Mouse (Mus musculus) liver, embryonic 12.5 days (tissue): ENCODE measurements around the gene Spg7. TPM values are rescaled to one million over a fixed set of nuclear protein-coding genes. Genes with fewer than 3 reads are reported as not detected.
A peak's percentile ranks its signal among the peaks of the same experiment; 100 is the strongest.
"Not testable (repeated sequence)": the region's sequence is repeated elsewhere in the genome, so short reads cannot be mapped to it uniquely, and the experiment has no call there.

Experiments
- ATAC-seq: fragments of 200-750 bp; cut with Nextera tagmentation; 2 replicates; pipeline ENCODE4 v1.8.0; 2017; ENCODE audit warnings: moderate number of reproducible peaks, mild to moderate bottlenecking, moderate library complexity
- H3K27ac ChIP-seq: fragments of 300-500 bp; sonication (generic); 2 replicates; pipeline ENCODE4 v1.5.1; 2016; ENCODE audit warnings: mild to moderate bottlenecking
- H3K27me3 ChIP-seq: fragments of 300-500 bp; sonication (generic); replicated peaks from 2 replicates; pipeline ENCODE4 v1.6.1; 2016; ENCODE audit warnings: mild to moderate bottlenecking, moderate library complexity
- H3K36me3 ChIP-seq: fragments of 300-500 bp; sonication (generic); 2 replicates; pipeline ENCODE4 v1.6.1; 2016; ENCODE audit warnings: mild to moderate bottlenecking, moderate library complexity
- H3K4me1 ChIP-seq: fragments of 300-500 bp; sonication (generic); 2 replicates; pipeline ENCODE4 v1.6.1; 2016
- H3K4me2 ChIP-seq: fragments of 300-500 bp; sonication (generic); 2 replicates; pipeline ENCODE4 v1.6.1; 2016; ENCODE audit warnings: mild to moderate bottlenecking, moderate library complexity
- H3K4me3 ChIP-seq: fragments of 300-500 bp; sonication (generic); 2 replicates; pipeline ENCODE4 v1.5.1; 2016; ENCODE audit warnings: mild to moderate bottlenecking, moderate library complexity
- H3K9ac ChIP-seq: fragments of 300-500 bp; sonication (generic); 2 replicates; pipeline ENCODE4 v1.6.1; 2016; ENCODE audit warnings: mild to moderate bottlenecking, moderate library complexity
- H3K9me3 ChIP-seq: fragments of 300-500 bp; sonication (generic); replicated peaks from 2 replicates; pipeline ENCODE4 v1.6.1; 2016; ENCODE audit warnings: mild to moderate bottlenecking, moderate library complexity
- WGBS: fragments of 180-500 bp; shearing (Covaris S2); methylation state at CpG from one replicate; pipeline ENCODE4 v1.1.7; 2016; ENCODE audit not compliant: insufficient replicate concordance; 5-methylcytosine and 5-hydroxymethylcytosine counted together
- polyA plus RNA-seq: library from polyadenylated mRNA; unstranded; fragments of >200 nt; fragmentation: Nextera tagmentation; extraction: Ambion mirVana; gene quantifications from 2 replicates; pipeline ENCODE4 v1.2.1, GENCODE M21; 2016

The Spg7 gene
- polyA plus RNA-seq, 1 experiment from 2014 or later = 40.0 TPM

DNA sequence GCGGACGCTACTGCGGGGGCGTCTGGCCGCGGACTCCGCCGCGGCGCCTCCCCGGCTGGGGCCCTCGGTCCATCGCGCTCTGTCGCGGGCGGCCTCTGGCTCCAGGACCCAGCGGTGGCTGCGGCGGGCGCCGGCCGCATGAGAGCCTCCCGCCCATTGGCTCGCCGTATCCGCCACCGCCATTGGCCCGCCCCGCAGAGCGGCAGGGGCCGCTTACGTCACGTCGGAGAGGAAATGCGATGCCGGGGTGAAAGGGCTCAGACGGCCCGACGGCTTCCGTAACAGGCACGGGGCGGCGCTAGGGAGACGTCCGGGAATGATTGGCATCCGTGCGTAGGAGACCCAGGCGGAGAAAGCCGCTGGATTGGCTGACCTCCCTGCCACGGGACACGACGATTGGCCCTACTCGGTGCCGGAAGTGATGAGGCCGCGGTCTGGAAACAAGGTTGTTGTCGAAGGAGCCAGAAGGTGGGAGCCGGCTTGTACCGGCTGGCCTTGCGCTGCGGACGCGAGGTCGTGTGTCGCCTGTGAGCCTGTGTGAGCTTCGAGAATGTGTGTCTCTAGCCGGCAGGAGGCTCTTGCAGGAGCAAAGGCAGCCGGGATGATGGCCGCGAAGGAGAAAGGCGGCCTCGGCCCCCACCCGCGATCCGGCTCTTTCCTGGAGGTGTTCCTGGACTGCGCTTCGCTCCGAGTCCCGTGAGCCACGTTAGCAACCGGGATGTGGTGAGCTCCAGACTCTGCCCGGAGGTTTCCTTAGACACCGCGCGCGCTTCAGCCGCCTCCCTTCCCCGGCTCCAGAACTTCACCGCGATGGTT is 20.4 kb upstream of the Spg7 start, which contains the start of gene Ankrd11:
Ankrd11 (minus strand) TSS at position 120 of the 816 bp plus-strand sequence.
- Histone ChIP-seq H3K4me3 (peak within 1 kb of the TSS; percentile 100), H3K27ac (peak within 1 kb of the TSS; percentile 100), H3K4me1 (peaks cover 59% of the 10 kb centered on the region), H3K36me3 (peaks cover 18% of the 10 kb centered on the region; the same call in 1 of the 2 replicates), H3K27me3 (no peaks in the 10 kb centered on the region), H3K9me3 (no peaks in the 10 kb centered on the region), H3K9ac (peak within 1 kb of the TSS; percentile 100), H3K4me2 (peak within 1 kb of the TSS; percentile 84)
- peak; percentile 96 for ATAC-seq
- WGBS = under 1% methylated on average over 88 of the region's 91 CpGs

DNA sequence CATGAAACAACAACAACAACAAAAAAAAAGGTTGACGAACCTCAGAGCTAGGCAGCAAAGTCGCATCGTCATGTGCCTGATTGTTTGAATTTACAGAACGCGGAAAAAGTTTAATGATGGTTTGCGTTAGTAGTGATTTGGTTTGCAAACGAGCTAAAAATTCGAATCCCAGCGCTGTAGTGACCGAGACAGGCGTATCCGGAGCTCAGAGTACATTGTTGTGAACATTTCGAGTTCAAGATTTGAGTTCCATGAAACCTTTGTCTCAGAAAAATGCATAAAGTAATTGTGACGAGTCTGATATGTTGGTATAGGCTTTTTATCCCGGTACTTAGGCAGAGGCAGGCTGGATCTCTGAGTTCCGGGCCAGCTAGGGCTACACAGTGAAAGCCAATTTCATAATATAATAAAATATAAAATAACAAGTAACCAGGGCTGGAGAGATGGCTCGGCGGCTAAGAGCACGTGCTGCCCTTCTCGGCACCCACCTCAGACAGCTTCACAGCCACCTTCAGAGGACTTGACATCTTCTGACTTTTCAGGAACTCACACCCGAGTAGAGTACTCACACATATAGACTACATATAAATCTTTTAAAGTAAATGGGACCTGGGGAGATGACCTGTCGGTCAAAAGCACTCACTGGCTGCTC is 19.6 kb upstream of the Spg7 start:
- Histone ChIP-seq H3K4me2 (peak overlapping the region; percentile 75), H3K9me3 (no peaks in the 10 kb centered on the region), H3K9ac (peak overlapping the region; percentile 94), H3K4me1 (peaks cover 51% of the 10 kb centered on the region), H3K36me3 (peaks cover 18% of the 10 kb centered on the region; the same call in 1 of the 2 replicates), H3K27me3 (no peaks in the 10 kb centered on the region), H3K4me3 (peak overlapping the region; percentile 100), H3K27ac (peak overlapping the region; percentile 100)
- no peak for ATAC-seq
- WGBS = 13% methylated on average over 22 of the region's 22 CpGs

DNA sequence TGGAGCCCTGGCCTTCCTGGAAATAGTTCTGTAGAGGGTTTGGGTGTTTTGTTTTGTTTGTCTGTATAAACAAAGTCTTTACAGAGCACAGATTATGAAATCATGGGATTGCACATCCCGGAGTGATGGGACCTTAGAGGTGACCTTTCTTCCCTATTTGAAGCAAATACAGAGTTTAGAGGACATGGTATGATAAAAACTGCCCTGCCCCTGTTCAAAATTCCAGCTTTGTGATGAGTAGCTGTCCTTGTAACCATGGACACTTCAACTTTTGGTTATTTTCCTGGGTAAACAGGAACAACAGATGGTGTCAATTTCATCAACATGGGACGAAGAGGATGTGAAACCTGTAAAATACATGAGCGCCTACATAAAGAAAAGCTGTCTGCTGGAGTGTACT is 18.8 kb upstream of the Spg7 start:
- Histone ChIP-seq H3K9me3 (no peaks in the 10 kb centered on the region), H3K27me3 (no peaks in the 10 kb centered on the region), H3K9ac (peak overlapping the region; percentile 94; the same call in 1 of the 2 replicates), H3K4me1 (peaks cover 44% of the 10 kb centered on the region), H3K36me3 (peaks cover 18% of the 10 kb centered on the region; the same call in 1 of the 2 replicates), H3K4me3 (peak overlapping the region; percentile 100), H3K27ac (peak overlapping the region; percentile 12; the same call in 1 of the 2 replicates), H3K4me2 (peak overlapping the region; percentile 75)
- WGBS = 77% methylated on average over 3 of the region's 3 CpGs
- no peak for ATAC-seq

DNA sequence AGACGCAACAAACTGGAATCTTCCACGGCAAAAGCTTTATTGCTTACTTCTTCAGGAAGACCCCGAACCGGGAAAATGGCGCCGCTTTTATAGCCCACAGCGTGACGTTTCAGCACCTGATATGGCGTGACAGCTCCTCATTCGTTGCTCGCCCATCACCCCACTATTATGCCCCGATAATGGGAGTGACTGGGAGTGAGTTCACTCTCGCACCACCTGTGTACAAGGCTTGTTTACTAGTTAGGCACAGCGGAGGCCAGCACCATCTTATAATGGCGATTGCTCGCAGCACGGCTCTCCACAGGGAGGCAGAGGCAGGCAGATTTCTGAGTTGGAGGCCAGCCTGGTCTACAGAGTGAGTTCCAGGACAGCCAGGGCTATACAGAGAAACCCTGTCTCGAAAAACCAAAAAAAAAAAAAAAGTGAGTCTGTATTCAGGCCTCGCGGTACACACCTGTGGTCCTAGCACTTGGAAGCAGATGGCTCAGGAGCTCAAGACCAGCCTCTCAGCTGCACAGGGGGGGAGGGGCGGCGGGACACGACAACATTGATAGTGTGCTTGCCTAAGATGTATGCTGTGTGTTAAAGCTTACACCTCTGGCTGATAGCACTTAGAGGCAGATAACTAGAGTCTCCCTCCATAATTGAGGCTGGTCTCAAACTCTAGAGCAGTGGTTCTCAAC is 17.9 kb upstream of the Spg7 start:
- H3K4me2 ChIP-seq, H3K27ac ChIP-seq, H3K9ac ChIP-seq, H3K27me3 ChIP-seq, H3K9me3 ChIP-seq, ATAC-seq, H3K4me3 ChIP-seq: not testable (repeated sequence)
- WGBS = 84% methylated on average over 23 of the region's 23 CpGs
- peaks cover 34% of the 10 kb centered on the region for H3K4me1 ChIP-seq
- H3K36me3 ChIP-seq = peaks cover 18% of the 10 kb centered on the region; the same call in 1 of the 2 replicates

DNA sequence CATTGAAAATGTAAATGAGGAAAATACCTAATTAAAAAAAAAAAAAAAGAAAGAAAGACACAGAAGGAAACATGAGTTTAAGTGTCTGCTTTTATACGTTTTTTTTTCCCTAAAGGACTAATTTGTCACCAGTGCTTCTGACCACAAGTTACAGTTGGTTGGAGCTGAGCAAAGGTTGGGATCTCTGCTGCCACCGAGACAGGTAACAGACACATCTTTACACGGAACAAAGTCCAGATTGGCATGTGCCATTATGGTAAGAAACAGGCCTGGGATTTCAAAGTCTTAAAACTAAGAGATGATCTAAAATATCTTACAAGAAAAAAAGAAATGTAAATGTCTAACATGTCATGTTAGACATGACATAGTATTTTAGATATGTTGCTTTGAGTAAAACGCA is 16.0 kb upstream of the Spg7 start:
- H3K27ac ChIP-seq = no peak overlapping the region
- no peak overlapping the region for H3K4me3 ChIP-seq
- no peak for ATAC-seq
- no peaks in the 10 kb centered on the region for H3K27me3 ChIP-seq
- H3K4me2 ChIP-seq = no peak overlapping the region
- no peaks in the 10 kb centered on the region for H3K9me3 ChIP-seq
- no peak overlapping the region for H3K9ac ChIP-seq
- WGBS = 77% methylated on average over 4 of the region's 4 CpGs
- peaks cover 24% of the 10 kb centered on the region for H3K4me1 ChIP-seq
- H3K36me3 ChIP-seq = peaks cover 18% of the 10 kb centered on the region; the same call in 1 of the 2 replicates

DNA sequence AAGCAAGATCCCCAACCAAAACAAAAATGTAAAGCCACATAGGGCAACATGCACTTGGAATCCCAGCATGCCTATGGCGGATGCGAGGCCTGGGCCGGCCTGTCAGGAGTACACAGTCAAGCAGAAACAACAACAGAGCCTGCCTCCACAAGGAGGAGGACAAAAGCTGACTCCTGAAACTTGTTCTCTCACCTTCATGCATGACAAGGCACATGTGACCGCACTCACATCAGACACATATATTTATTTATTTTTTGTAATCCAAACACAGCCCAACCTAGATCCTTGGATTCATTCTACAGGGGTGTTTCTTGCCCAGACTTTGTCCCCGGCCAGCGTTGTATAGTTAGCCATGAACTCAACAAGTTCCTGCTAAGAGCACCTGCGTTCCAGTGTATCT is 14.9 kb upstream of the Spg7 start:
- 86% methylated on average over 7 of the region's 7 CpGs for WGBS
- Histone ChIP-seq H3K4me1 (peaks cover 28% of the 10 kb centered on the region), H3K36me3 (peaks cover 18% of the 10 kb centered on the region; the same call in 1 of the 2 replicates), H3K9ac (no peak overlapping the region), H3K27ac (no peak overlapping the region), H3K9me3 (no peaks in the 10 kb centered on the region), H3K27me3 (no peaks in the 10 kb centered on the region), H3K4me3 (no peak overlapping the region), H3K4me2 (no peak overlapping the region)
- ATAC-seq = no peak

DNA sequence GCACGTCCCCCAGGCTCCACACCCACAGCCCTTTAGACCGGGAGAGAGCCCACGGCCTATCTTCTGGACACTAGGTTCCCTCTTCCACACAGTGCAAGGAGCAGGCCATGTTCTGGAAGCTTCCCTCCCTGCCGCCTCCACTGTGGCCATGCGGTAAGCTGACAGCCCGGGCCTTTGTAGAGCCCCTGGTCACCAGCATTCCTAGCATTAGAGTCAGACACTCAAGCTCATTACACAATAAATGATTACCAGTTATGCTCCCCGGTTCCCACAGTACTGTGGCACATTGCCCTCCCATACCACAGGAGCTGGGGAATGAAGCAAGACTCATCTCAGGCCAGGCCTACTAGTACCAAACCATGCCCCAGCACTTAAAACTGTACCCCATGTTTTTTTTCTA is 14.3 kb upstream of the Spg7 start:
- H3K9ac ChIP-seq = no peak overlapping the region
- H3K4me3 ChIP-seq = no peak overlapping the region
- no peak overlapping the region for H3K27ac ChIP-seq
- H3K36me3 ChIP-seq = peaks cover 18% of the 10 kb centered on the region; the same call in 1 of the 2 replicates
- no peaks in the 10 kb centered on the region for H3K27me3 ChIP-seq
- H3K4me1 ChIP-seq = peaks cover 24% of the 10 kb centered on the region
- no peak for ATAC-seq
- H3K4me2 ChIP-seq = no peak overlapping the region
- no peaks in the 10 kb centered on the region for H3K9me3 ChIP-seq
- WGBS = 81% methylated on average over 7 of the region's 7 CpGs

DNA sequence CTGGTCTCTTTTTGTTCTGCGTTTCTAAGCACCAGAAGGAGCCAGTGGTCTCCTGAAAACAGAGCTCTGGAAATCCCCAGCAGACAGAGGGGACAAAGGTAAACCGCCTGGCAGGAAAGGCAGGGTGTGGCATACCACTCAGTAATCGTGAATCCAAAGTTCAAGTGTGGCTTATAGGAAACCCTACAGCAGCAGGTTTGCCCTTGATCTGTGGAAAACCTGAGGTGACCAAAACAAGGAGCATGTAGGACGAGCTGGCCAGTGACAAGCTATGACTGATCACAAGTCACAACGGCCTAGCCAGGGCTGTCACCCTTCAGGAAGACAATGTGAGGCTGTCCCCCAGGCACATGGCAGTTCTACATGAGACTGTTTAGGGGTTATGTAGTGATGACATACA is 11.3 kb upstream of the Spg7 start:
- H3K4me2 ChIP-seq = no peak overlapping the region
- peak; percentile 26; the same call in 1 of the 2 replicates for ATAC-seq

DNA sequence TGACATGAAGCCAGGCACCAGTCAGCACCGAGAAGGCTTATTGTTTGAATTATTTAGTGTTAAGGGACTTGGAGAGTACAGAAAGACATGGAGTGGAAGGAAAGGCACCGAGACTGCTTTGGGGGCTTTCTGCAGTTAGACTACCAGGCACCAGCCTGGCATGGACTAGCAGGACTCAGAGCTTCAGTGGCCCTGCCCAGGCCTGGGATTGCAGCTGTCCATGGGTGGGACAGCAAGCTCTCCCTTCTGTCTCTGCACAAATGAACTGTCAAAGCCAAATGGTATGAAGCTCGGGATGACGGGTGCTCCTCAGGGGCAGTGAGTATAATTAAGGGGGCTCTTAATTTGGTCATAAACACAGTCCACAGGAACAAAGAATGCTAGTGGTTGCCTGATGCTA is 1.3 kb downstream of the Spg7 start:
- Histone ChIP-seq H3K4me3 (peak overlapping the region; percentile 80), H3K27me3 (no peaks in the 10 kb centered on the region), H3K4me2 (peak overlapping the region; percentile 79), H3K9ac (peak overlapping the region; percentile 90), H3K27ac (no peak overlapping the region), H3K4me1 (peaks cover 32% of the 10 kb centered on the region), H3K9me3 (no peaks in the 10 kb centered on the region), H3K36me3 (peaks cover 19% of the 10 kb centered on the region)
- 80% methylated on average over 4 of the region's 4 CpGs for WGBS
- no peak for ATAC-seq

More for the DNA sequence above, 11.3 kb upstream of the Spg7 start:
- Histone ChIP-seq H3K27ac (peak overlapping the region; percentile 52; the same call in 1 of the 2 replicates), H3K27me3 (no peaks in the 10 kb centered on the region), H3K4me3 (no peak overlapping the region), H3K9ac (peak overlapping the region; percentile 10; the same call in 1 of the 2 replicates), H3K4me1 (0 out of 2 replicates have a peak, but pooled peaks cover 5% of the 10 kb centered on the region), H3K9me3 (no peaks in the 10 kb centered on the region), H3K36me3 (no peaks in the 10 kb centered on the region)
- WGBS = 55% methylated on average over 5 of the region's 5 CpGs

DNA sequence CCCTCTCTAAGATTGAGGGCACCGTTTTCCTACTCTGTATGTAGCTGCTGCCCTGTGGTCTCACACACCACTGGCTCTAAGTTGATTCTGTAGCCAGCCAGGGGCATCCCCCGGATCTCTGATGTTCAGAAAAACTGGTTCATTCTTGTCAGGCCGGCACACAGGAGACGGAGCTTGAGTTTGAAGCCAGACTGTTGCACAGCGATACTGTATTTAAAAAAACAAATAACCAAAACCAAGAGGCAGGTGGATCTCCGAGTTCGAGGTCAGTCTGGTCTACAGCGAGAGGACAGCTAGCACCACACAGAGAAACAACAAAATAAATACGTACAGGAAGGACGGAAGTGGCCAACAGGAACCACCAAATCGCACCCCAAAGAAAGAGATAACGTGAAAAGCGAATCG is 2.1 kb downstream of the Spg7 start:
- Histone ChIP-seq H3K9ac (peak overlapping the region; percentile 90), H3K27me3 (no peaks in the 10 kb centered on the region), H3K4me1 (peaks cover 32% of the 10 kb centered on the region), H3K36me3 (peaks cover 24% of the 10 kb centered on the region), H3K4me3 (peak overlapping the region; percentile 80), H3K9me3 (no peaks in the 10 kb centered on the region), H3K27ac (peak overlapping the region; percentile 92), H3K4me2 (peak overlapping the region; percentile 79)
- peak; percentile 25 for ATAC-seq
- under 1% methylated on average over 14 of the region's 14 CpGs for WGBS

DNA sequence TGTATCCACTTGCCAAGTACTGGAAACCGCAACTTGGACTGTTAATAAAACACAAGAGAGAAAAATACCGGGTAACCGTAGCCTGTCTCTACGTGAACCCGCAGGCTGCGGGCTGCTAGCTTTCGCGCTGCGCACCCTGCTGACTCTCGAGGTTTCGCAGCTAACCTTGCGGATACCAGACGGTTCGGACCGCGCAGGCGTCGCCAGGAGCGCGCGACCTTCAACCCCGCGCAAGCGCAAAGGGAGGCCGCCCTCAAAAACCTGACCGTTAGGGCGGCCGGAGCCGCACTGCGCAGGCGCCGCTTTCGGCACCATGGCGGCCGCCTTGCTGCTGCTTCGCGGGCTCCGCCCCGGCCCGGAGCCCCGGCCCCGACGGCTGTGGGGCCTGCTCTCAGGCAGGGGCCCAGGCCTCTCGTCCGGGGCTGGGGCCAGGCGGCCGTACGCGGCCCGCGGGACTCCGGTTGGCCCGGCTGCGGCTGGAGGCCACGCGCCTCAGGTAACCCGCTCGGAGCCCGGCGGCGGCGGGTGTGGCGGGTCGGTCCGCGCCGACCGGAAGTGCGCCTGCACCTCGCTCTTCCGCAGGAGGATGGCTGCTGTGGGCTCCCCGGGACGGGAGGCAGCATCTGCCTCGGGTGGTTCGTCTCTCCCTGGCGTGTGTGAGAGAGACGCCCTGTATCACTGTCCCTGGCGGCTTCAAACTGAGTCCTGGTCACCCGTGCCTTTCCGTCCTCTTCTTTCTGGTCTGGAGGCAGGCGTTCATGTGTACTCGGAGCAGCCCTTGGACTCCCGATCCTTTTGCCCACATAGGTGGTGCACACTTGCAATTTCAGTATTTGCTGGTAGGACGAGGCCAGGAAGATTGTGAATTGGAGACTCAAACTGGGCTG is 2.7 kb downstream of the Spg7 start:
- under 1% methylated on average over 81 of the region's 84 CpGs for WGBS
- peak; percentile 97 for ATAC-seq

More for the DNA sequence above, 2.7 kb downstream of the Spg7 start:
- Histone ChIP-seq H3K4me1 (peaks cover 32% of the 10 kb centered on the region), H3K9ac (peak overlapping the region; percentile 90), H3K9me3 (no peaks in the 10 kb centered on the region), H3K27ac (peak overlapping the region; percentile 92), H3K36me3 (peaks cover 25% of the 10 kb centered on the region), H3K4me2 (peak overlapping the region; percentile 79), H3K4me3 (peak overlapping the region; percentile 80), H3K27me3 (no peaks in the 10 kb centered on the region)
